Mouse (Mus musculus): ENCODE data around the gene Cyp1a1.
A peak's percentile ranks its signal among the peaks of the same experiment; 100 is the strongest.
"Not testable (repeated sequence)": the region's sequence is repeated elsewhere in the genome, so short reads cannot be mapped to it uniquely, and the experiment has no call there.

Cyp1a1 gene

DNA sequence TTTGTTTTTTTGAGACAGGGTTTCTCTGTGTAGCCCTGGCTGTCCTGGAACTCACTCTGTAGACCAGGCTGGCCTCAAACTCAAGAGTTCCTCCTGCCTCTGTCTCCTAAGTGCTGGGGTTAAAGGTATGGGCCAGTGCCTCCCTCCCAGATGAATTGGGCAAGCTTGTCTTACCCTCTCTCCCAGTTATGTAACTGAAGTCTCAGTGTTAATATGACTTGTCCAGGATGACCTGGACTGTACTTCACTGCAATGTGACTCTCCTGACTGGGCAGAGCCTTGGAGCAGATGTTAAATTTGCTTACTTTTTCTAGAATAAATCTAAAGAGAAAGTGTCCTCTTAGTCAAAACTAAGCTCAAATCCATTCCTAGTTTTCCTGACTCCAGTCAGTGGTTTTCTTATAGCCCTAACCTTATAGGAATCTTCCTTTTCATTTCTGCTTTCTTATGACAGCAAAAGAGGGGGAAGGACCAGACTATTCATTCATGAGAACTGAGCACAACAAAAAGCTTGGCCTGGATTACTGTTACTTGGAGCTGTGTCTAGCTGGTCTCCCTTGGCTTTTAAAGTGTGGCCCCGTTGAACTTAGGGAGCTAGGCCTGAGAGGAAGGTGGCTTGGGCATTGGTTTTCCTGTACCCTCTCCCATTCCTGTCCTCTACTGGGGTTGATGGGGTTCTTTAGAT is 10.9 kb downstream of the Cyp1a1 start:
- no peak for DNase-seq (ENCODE audit: low read depth, low spot score)

DNA sequence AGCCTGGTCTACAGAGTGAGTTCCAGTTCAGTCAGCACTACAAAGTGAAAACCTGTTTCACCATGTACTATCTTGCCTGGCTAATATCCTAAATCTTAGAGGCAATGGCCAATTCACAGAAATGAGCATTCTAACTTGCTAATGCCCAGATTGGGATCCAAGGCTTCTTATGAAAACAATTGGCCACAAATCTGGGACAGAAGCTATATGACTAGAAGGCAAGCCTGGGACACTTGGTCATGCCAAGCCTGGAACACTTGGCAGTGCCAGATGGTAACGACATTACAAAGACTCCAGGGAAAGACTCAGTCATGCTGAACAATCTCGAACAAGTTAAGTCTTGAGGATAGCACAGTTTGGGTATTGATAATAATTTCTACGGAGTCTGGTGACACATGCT is 18.8 kb downstream of the Cyp1a1 start:
- no peak for DNase-seq (ENCODE audit: low read depth, low spot score)

- DNase-seq (ENCODE audit: low read depth, low spot score) = peak; percentile 94
Measured at GRCm38 (mm10) chr9:57708068-57708719, 20.5 kb downstream of the Cyp1a1 start, which contains the start of gene Edc3. Gene Edc3 (plus strand): TSS chr9:57708540.

DNA sequence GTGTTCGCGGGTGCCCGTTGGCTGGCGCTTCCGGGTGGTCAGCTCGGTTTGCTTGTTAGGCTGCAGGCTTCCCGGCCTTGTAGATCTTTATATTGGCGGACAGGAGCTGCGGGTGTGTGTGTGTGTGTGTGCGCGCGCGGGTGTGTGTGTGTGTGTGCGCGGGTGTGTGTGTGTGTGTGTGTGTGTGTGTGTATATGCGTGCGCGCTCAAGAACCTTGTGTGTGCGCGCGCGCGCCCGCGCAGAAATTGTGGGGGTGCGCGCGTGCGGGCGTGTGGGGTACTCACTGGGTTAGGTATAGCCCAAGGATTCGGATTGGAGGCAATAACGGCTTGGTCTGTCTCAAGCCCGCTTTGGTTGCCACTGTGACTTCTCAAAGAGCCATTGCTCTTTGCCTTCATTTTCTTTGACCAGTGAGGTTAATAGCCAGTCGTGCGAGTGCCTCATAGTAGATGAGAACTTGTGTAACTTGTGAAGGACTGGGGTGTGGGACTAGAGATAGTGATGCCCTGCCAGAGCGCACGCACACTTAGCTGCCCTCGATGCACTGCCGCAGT is 21.1 kb downstream of the Cyp1a1 start:
- peak; percentile 36 for DNase-seq (ENCODE audit: low read depth, low spot score)

GRCm38 (mm10) chr9:57710214-57710613 is 22.5 kb downstream of the Cyp1a1 start:
- not testable (repeated sequence) for DNase-seq (ENCODE audit: low read depth, low spot score)

DNA sequence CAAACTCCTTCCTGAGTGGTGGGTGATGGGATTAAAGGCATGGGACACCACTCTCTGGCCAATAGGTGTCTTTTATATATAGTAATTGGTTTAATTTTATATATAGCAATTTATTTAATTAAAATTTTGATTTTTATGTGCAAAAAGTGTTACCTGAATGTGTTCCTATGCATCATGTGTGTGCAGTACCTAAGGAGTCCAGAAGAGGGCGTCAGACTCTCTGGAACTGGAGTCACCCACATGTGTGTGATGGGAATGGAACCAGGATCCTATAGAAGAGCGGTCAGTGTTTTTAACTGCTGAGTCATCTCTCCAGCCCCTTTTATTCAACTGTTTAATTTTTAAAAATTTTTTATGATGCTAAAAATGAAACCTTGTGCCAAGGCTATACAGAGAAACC is 24.5 kb downstream of the Cyp1a1 start:
- no peak for DNase-seq (ENCODE audit: low read depth, low spot score)

DNA sequence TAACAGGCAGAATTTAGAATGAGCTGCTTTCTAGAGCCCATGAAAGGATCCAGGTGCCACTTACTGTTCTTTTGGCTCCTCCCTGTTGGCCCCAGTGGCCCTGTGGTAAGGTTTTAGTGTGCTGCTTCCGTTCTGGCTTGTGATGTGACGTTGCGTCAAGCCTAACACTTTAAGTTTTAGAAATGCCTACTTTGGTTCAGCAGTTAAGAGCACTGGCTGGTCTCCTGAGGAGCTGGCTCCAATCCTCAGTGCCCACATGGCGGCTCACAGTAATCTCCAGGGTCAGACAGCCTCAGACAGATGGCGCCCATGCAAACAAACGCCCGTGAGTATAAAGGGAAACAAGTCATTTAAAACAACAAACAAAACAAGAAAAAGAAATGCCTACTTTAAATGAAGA is 30.7 kb downstream of the Cyp1a1 start:
- no peak for DNase-seq (ENCODE audit: low read depth, low spot score)

GRCm38 (mm10) chr9:57720736-57721135 is 33.0 kb downstream of the Cyp1a1 start:
- DNase-seq (ENCODE audit: low read depth, low spot score) = no peak

DNA sequence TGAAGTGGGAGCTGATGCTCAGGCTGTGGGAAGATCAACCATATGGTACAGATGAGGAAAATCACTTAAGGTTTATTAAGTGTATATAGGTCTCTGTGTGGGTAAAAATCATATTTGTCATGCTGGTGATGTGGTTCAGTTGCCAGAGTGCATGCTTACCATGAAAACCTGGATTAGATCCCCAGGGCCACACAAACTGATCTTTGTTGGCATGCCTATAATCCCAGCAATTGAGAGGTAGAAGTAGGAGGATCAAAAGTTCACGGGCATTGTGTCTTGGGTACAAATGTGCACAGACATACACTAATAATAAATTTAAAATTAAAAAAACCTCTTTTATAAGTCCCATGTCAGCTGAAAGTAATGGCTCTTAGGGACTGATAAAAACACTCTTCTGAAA is 34.6 kb downstream of the Cyp1a1 start:
- DNase-seq (ENCODE audit: low read depth, low spot score) = no peak

DNA sequence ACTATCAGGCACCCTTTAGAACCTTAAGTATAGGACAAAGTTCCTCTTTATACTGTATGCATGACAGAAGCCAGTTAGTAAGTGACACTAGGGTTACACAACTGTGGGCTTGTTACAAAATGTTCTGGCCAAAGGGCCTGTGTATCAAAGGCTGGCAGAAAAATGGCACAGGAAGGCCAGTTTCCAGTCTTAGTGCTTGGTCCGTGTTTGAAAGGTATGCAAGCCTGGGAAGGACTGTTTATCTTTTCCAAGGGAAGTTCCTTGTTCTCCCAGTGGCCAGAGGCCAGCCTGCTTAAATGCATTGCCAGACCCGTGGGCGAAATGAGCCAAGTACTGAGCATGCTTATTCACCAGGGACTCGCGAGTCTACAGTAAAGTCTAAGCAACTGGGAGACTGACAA is 35.6 kb downstream of the Cyp1a1 start:
- no peak for DNase-seq (ENCODE audit: low read depth, low spot score)

GRCm38 (mm10) chr9:57723796-57724195 is 36.1 kb downstream of the Cyp1a1 start:
- DNase-seq (ENCODE audit: low read depth, low spot score) = no peak

GRCm38 (mm10) chr9:57724701-57725100 is 37.0 kb downstream of the Cyp1a1 start:
- no peak for DNase-seq (ENCODE audit: low read depth, low spot score)

DNA sequence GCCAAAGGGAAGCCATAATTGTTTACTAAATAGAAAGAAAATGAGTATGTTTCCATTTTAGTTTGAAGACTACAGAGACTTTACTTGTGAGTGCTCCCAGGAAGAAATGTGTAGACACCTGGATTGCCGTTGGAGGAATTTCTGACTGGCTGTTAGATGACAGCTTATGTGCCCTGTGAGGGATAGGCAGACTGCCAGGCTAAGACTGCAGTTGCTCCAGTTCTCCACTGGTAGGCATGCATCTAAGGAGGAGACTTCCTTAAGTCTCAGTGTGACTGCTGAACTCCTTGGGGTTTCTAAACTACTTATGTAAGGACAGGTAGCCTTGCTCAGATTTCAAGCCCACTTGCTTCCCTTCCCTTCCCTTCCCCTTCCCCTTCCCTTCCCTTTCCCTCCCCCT is 40.6 kb downstream of the Cyp1a1 start:
- no peak for DNase-seq (ENCODE audit: low read depth, low spot score)

DNA sequence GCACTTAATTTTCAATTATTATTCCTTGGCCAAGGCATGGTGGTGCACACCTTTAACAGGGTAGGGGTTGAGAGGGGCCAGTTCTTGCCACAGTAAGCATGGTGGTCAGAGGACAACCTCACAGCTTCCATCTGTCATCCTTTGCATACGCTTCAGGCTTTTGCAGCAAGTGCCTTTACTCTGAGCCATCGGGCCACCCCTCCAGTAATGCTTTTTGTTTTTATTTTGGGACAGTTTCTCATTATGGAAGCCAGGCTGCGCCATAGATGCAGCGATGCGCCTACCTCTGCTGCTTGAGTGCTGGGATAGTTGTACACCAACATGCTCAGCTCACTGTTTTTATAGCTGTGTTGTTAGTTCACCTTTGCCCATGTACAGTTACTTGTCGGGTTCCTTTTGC is 45.9 kb downstream of the Cyp1a1 start:
- DNase-seq (ENCODE audit: low read depth, low spot score) = no peak

DNA sequence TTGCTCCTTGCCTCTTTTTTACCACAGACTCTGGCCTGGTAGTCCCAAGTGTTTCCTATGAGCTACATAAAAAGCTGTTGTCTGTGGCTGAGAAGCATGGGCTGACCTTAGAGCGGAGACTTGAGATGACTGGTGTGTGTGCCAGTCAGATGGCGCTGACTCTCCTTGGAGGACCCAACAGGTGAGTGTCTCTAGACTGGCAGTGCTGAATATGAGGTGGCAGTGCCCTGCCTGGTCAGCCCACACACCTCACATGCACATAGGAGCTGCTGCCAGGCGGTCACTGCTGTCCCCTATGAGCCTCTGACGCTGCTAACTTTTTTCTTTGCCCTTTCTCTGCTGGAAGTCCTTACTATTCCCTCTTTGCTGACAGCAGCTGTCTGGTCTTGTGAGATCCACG is 52.1 kb downstream of the Cyp1a1 start:
- no peak for DNase-seq (ENCODE audit: low read depth, low spot score)

- DNase-seq (ENCODE audit: low read depth, low spot score) = peak; percentile 72
Measured at GRCm38 (mm10) chr9:57744462-57745091, 56.8 kb downstream of the Cyp1a1 start.

- DNase-seq (ENCODE audit: low read depth, low spot score) = no peak
Measured at GRCm38 (mm10) chr9:57747067-57747466, 59.3 kb downstream of the Cyp1a1 start.

- no peak for DNase-seq (ENCODE audit: low read depth, low spot score)
Measured at GRCm38 (mm10) chr9:57748137-57748536, 60.4 kb downstream of the Cyp1a1 start.

- DNase-seq (ENCODE audit: low read depth, low spot score) = no peak
Measured at GRCm38 (mm10) chr9:57748831-57749230, 61.1 kb downstream of the Cyp1a1 start.

- no peak for DNase-seq (ENCODE audit: low read depth, low spot score)
Measured at GRCm38 (mm10) chr9:57750901-57751300, 63.2 kb downstream of the Cyp1a1 start.
